Mouse (Mus musculus): Measurements from ENCODE around the gene Bpifa2. TPM values are rescaled to one million over a fixed set of nuclear protein-coding genes. Genes with fewer than 3 reads are reported as not detected.

Bpifa2 gene
- polyA plus RNA-seq (2015; fragmentation: Nextera tagmentation; extraction: Ambion mirVana) = not detected in 2 replicates

DNA sequence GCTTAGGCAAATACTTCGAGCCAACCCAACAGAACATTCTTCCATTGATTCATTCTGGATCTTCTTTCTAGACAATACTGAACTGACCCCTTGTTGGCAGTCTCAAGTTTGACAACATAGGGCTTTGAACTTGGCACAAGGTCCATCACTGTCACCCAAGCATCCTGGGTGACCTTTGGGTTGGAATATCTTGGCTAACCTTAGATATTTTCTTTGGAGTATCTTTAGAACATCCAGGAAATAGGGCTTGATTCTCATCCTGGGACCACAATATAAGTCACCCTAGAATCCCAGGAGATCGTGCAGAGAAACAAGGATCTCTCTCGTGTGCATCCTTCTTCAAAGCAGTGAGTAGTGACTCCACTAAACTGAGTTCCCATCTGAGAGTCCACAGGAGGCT is at the start of gene Bpifa2:
TSS of gene Bpifa2 (plus strand) at position 301 of the 400 bp plus-strand sequence.
- Histone ChIP-seq H3K4me3 (ENCODE audit: low read depth, low read length) (no peak within 1 kb of the TSS), H3K9ac (replicated peaks; ENCODE audit: low read depth) (no peak within 1 kb of the TSS), H3K4me2 (replicated peaks; ENCODE audit: low read depth, low read length) (no peak within 1 kb of the TSS), H3K9me3 (ENCODE audit: low read length) (no peaks in the 10 kb centered on the region), H3K36me3 (ENCODE audit: insufficient read depth, low read length) (no peaks in the 10 kb centered on the region), H3K27me3 (replicated peaks; ENCODE audit: insufficient read depth, low read length) (no peaks in the 10 kb centered on the region), H3K4me1 (ENCODE audit: insufficient read depth, low read depth, low read length) (no peaks in the 10 kb centered on the region), H3K27ac (ENCODE audit: low read length) (no peak within 1 kb of the TSS)
- DNase-seq (ENCODE audit: low spot score) (no peak), ATAC-seq (no peak)
- TF ChIP-seq CTCF (IDR thresholded peaks at IDR 0.05) = no peak
- TF ChIP-seq EP300 (IDR thresholded peaks at IDR 0.05) = no peak
- WGBS = 71% methylated on average over 3 of the region's 3 CpGs

DNA sequence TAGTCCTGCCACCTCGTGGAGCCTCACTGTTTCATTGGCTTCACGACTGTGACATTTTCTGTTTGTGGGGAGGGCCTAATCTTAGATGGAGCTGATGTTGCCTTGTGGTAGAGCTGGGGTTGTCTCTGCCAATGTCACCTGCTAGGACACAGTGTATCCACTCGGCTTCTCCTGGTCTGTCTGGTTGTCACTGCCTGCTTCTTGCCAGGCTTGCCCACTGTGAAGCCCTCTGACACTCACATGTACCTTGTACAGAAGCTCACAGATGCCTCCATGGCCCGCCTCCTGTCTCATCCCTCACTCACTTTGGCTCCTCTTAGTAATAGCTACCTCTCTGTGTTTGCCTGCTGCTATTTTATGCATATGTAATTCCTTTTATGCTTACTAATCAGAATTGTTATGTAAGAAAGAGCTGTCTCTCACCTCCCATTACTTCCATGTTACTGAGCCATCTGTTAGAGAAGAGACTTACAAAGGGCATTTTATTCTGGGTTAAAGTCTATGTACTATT is 45.2 kb upstream of the Bpifa2 start:
- no peak overlapping the region for H3K9ac ChIP-seq (replicated peaks; ENCODE audit: low read depth)
- no peak overlapping the region for H3K27ac ChIP-seq (ENCODE audit: low read length)
- whole genome bisulfite sequencing = 68% methylated on average over 4 of the region's 4 CpGs
- DNase-seq (ENCODE audit: low spot score) (no peak), ATAC-seq (no peak)
- H3K27me3 ChIP-seq (replicated peaks; ENCODE audit: insufficient read depth, low read length) = no peaks in the 10 kb centered on the region
- no peak overlapping the region for H3K4me2 ChIP-seq (replicated peaks; ENCODE audit: low read depth, low read length)
- H3K4me1 ChIP-seq (ENCODE audit: insufficient read depth, low read depth, low read length) = no peaks in the 10 kb centered on the region
- TF ChIP-seq CTCF (IDR thresholded peaks at IDR 0.05) (no peak), EP300 (IDR thresholded peaks at IDR 0.05) (no peak)
- H3K9me3 ChIP-seq (ENCODE audit: low read length) = no peaks in the 10 kb centered on the region
- no peaks in the 10 kb centered on the region for H3K36me3 ChIP-seq (ENCODE audit: insufficient read depth, low read length)
- no peak overlapping the region for H3K4me3 ChIP-seq (ENCODE audit: low read depth, low read length)

- DNase-seq (ENCODE audit: low spot score) = no peak
- Histone ChIP-seq H3K36me3 (ENCODE audit: insufficient read depth, low read length) (no peaks in the 10 kb centered on the region), H3K9me3 (ENCODE audit: low read length) (no peaks in the 10 kb centered on the region), H3K4me2 (replicated peaks; ENCODE audit: low read depth, low read length) (no peak overlapping the region), H3K27ac (ENCODE audit: low read length) (no peak overlapping the region), H3K4me3 (ENCODE audit: low read depth, low read length) (no peak overlapping the region), H3K9ac (replicated peaks; ENCODE audit: low read depth) (no peak overlapping the region), H3K27me3 (replicated peaks; ENCODE audit: insufficient read depth, low read length) (no peaks in the 10 kb centered on the region), H3K4me1 (ENCODE audit: insufficient read depth, low read depth, low read length) (no peaks in the 10 kb centered on the region)
- no peak for ATAC-seq
- 95% methylated on average over 1 of the region's 1 CpGs for WGBS
- no peak for TF ChIP-seq EP300 (IDR thresholded peaks at IDR 0.05)
- no peak for TF ChIP-seq CTCF (IDR thresholded peaks at IDR 0.05)
Observed at GRCm38 (mm10) chr2:153963334-153963733, 44.7 kb upstream of the Bpifa2 start.

GRCm38 (mm10) chr2:153970221-153970620 is 37.8 kb upstream of the Bpifa2 start:
- Histone ChIP-seq H3K4me3 (ENCODE audit: low read depth, low read length) (no peak overlapping the region), H3K27me3 (replicated peaks; ENCODE audit: insufficient read depth, low read length) (no peaks in the 10 kb centered on the region), H3K4me2 (replicated peaks; ENCODE audit: low read depth, low read length) (no peak overlapping the region), H3K4me1 (ENCODE audit: insufficient read depth, low read depth, low read length) (no peaks in the 10 kb centered on the region), H3K9me3 (ENCODE audit: low read length) (no peaks in the 10 kb centered on the region), H3K27ac (ENCODE audit: low read length) (no peak overlapping the region), H3K36me3 (ENCODE audit: insufficient read depth, low read length) (no peaks in the 10 kb centered on the region), H3K9ac (replicated peaks; ENCODE audit: low read depth) (no peak overlapping the region)
- 61% methylated on average over 5 of the region's 5 CpGs for WGBS
- ATAC-seq (no peak), DNase-seq (ENCODE audit: low spot score) (peak; percentile 53)
- no peak for TF ChIP-seq EP300 (IDR thresholded peaks at IDR 0.05)
- TF ChIP-seq CTCF (IDR thresholded peaks at IDR 0.05) = no peak

DNA sequence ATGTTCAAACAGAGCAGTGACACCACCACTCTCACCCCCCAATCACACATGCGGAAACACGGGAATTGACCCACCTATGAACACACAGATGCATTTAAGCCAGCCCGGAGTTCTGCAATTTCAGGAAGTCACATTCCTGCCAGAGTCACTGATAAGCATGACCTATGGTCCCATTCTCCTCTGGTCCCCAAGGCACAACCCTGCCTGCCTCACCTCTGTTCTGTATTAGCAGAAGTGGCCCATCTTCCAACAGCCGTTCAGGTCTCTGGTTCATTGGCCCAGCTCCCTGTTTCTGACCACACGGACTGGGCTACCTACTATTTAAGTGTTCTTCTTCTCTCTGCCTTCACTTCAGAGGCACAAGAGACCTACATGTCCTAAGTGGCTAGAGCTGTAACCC is 33.5 kb upstream of the Bpifa2 start, which contains the start of gene Bpifa6:
TSS of gene Bpifa6 (plus strand) at position 364 of the 400 bp plus-strand sequence.
- Histone ChIP-seq H3K4me1 (ENCODE audit: insufficient read depth, low read depth, low read length) (no peaks in the 10 kb centered on the region), H3K9ac (replicated peaks; ENCODE audit: low read depth) (no peak within 1 kb of the TSS), H3K4me2 (replicated peaks; ENCODE audit: low read depth, low read length) (no peak within 1 kb of the TSS), H3K27me3 (replicated peaks; ENCODE audit: insufficient read depth, low read length) (no peaks in the 10 kb centered on the region), H3K9me3 (ENCODE audit: low read length) (no peaks in the 10 kb centered on the region), H3K27ac (ENCODE audit: low read length) (no peak within 1 kb of the TSS), H3K4me3 (ENCODE audit: low read depth, low read length) (no peak within 1 kb of the TSS), H3K36me3 (ENCODE audit: insufficient read depth, low read length) (no peaks in the 10 kb centered on the region)
- DNase-seq (ENCODE audit: low spot score) (no peak), ATAC-seq (no peak)
- no peak for TF ChIP-seq CTCF (IDR thresholded peaks at IDR 0.05)
- TF ChIP-seq EP300 (IDR thresholded peaks at IDR 0.05) = no peak
- whole genome bisulfite sequencing = 55% methylated on average over 5 of the region's 5 CpGs

DNA sequence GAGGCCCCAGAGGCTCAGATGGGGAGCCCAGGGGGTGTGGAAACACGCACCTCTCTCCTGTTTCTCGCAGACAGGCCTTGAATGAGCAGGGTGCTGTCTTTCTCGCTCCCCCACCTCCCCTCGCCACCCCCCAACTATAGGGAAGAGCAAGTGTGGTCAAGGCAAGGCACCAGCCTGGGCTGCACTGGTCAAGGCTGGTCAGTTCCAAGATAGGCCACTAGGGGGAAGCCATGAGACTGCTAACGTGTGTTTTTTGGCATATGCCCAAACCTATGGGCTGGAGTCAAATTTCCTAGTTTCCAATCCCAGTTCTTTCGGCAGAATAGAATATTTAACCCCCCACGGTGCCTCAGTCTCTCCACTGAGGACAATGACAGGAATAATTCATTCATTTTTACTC is 12.3 kb upstream of the Bpifa2 start:
- H3K27me3 ChIP-seq (replicated peaks; ENCODE audit: insufficient read depth, low read length) = no peaks in the 10 kb centered on the region
- ATAC-seq (peak; percentile 26; the same call in 1 of the 2 replicates), DNase-seq (ENCODE audit: low spot score) (peak; percentile 81)
- H3K27ac ChIP-seq (ENCODE audit: low read length) = no peak overlapping the region
- TF ChIP-seq EP300 (IDR thresholded peaks at IDR 0.05) (no peak), CTCF (IDR thresholded peaks at IDR 0.05) (peak; percentile 97)
- no peaks in the 10 kb centered on the region for H3K4me1 ChIP-seq (ENCODE audit: insufficient read depth, low read depth, low read length)
- no peak overlapping the region for H3K4me2 ChIP-seq (replicated peaks; ENCODE audit: low read depth, low read length)
- no peaks in the 10 kb centered on the region for H3K36me3 ChIP-seq (ENCODE audit: insufficient read depth, low read length)
- no peak overlapping the region for H3K9ac ChIP-seq (replicated peaks; ENCODE audit: low read depth)
- 2% methylated on average over 7 of the region's 7 CpGs for WGBS
- H3K9me3 ChIP-seq (ENCODE audit: low read length) = no peaks in the 10 kb centered on the region
- no peak overlapping the region for H3K4me3 ChIP-seq (ENCODE audit: low read depth, low read length)

DNA sequence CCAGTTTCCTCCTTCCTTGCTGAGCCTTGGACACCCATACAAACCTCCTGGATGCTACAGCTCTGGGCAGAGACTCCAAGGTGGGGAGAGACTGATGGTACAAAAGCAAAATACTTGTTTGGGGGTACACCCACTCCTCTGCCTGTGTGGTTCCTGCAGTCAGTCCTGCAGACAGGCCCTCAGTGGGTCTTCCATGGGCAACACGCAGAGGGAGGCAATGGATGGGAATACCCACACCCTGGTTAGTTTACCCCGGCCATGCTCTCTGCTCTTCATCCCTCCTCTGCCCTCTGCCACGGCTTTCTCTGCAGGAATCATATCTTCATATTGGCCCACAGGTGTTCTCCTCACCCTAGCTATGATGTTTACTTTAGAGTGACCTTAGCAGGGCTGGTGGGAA is 7.6 kb upstream of the Bpifa2 start:
- H3K27me3 ChIP-seq (replicated peaks; ENCODE audit: insufficient read depth, low read length) = no peaks in the 10 kb centered on the region
- H3K4me3 ChIP-seq (ENCODE audit: low read depth, low read length) = no peak overlapping the region
- WGBS = 58% methylated on average over 3 of the region's 3 CpGs
- ATAC-seq = no peak
- H3K4me1 ChIP-seq (ENCODE audit: insufficient read depth, low read depth, low read length) = no peaks in the 10 kb centered on the region
- no peak overlapping the region for H3K27ac ChIP-seq (ENCODE audit: low read length)
- no peak overlapping the region for H3K4me2 ChIP-seq (replicated peaks; ENCODE audit: low read depth, low read length)
- no peaks in the 10 kb centered on the region for H3K36me3 ChIP-seq (ENCODE audit: insufficient read depth, low read length)
- no peak overlapping the region for H3K9ac ChIP-seq (replicated peaks; ENCODE audit: low read depth)
- no peak for TF ChIP-seq EP300 (IDR thresholded peaks at IDR 0.05)
- TF ChIP-seq CTCF (IDR thresholded peaks at IDR 0.05) = no peak
- no peak for DNase-seq (ENCODE audit: low spot score)
- no peaks in the 10 kb centered on the region for H3K9me3 ChIP-seq (ENCODE audit: low read length)
